Mouse (Mus musculus): ENCODE results near the gene Trim24.

Gene Trim24

GRCm38 (mm10) chr6:37871137-37871851 is 683 bp downstream of the Trim24 start:
- peak; percentile 78 for DNase-seq

DNA sequence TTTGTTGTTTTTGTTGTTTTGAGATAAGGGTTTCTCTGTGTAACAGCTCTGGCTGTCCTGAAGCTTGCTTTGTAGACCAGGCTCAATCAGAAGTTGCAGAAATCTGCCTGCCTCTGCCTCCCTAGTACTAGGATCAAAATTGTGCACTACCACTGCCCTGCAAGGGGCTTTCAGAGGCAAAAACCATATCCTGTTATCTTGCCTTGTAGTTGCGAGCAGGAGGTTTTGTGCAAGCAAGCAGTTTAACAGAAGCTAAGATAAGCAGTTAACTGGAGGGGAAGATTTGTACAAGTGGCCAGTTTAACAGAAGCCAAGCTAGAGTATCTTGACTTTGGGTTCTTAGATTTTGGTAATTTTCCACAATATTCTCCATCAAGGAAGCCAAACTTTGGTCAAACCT is 2.2 kb downstream of the Trim24 start:
- DNase-seq = no peak

GRCm38 (mm10) chr6:37873731-37874130 is 3.1 kb downstream of the Trim24 start:
- no peak for DNase-seq

- no peak for DNase-seq
Measured at GRCm38 (mm10) chr6:37878206-37878605, 7.6 kb downstream of the Trim24 start.

DNA sequence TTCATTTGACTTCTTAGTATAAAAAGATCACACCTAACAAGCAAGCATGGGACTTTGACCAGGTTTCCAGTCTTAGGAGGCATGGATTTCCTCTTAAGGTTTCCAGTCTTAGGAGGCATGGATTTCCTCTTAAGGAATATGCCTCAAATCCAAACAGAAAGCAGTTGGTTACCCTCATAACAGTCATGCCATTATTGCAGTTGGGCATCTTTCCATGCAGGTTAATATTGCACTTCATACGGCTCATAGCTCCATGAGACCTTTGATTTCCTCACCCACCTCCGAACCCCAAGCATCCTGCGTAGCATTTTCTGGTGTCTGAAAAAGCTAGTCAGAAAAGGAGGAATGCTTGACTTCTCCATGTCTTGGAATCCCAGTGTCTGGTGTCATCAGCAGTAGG is 10.0 kb downstream of the Trim24 start:
- DNase-seq = no peak

DNA sequence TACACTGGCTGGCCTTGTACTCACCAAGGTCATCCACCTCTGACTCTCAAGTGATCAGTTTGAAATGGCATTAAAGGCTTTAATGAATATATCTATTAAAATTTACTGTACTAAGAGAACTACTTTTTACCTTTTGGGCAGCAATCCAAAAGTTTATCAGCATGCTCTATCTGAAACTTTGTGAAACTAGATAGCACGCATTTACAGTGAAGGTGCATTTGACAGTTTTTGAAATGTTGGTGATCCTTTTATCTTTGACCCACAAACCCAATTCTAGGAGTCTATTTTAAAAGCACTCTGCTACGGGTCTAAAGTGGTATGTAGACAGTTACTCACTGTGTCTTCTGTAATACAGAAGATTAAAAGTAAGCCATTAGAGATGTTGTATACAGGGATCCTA is 23.0 kb downstream of the Trim24 start:
- DNase-seq = no peak

DNA sequence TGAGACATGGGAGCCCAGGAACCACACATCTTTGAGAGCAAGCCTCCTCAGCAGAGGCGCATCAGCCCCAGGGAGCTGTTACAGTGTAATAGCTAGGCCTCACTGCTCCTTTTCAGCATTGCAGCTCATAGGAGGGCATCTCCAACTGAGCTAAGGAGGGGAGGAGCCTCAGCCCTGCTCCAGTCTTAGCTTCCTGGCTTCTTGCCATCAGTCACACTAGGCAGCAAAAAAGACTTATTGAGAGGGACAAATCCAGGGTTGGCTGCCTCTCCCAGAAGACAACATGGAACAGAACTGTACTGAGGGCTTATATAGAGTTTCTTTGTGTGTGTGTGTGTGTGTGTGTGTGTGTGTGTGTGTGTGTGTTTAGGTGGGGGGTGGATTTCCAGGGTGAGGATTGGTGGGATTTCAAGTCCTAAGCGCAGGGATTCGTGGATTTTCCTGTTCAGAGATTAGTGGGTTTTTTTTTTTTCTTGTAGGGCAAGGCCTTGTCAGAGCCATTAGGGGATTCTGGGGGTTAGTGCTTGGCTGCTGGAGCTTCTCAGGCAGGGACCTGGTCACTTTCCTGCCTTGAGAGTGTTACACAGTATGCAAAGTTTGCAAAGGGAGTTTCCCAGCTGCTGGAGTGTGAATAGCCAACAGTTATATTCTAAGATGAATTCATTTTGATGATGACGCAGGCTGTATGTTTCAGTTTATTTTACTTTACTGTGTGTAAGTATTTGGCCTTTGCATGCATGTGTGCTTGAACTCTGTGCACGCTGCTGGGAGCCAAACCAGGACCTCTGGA is 25.2 kb downstream of the Trim24 start:
- peak; percentile 34 for DNase-seq

DNA sequence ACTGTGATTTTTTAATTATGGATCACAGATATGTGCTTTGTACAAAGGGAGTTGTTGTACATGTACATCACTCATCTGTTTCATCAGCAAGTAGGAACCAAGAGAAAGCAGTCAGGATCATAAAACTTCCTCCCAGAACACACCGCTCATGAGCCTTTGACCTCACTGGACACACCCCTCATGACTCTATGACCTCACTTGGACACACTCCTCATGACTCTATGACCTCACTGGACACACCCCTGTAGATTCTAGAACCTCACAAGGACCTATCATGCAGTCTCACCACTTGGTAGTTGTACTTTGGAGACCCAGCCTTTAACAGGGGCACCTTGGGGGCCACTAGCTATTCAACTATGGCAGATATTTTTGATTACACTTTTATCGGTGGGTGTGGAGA is 29.6 kb downstream of the Trim24 start:
- DNase-seq = no peak

DNA sequence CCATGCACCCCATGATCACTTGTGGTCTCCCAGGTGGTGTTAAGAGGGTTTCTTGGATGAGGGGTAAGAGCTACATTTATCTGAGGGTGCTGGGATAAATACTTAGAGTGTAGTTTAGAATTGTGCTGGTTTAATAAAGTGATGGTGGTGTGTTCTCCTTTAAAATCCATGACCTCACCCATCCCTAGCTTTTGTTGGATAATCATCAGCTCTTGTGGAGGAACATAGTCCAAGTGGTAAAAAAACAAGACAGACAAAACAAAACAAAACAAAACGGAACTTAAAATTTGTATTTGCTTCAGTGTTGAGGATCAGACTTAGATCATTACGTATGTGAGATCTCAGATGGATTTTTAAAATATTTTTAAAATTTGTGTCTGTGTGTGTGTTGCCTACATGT is 31.2 kb downstream of the Trim24 start:
- no peak for DNase-seq

DNA sequence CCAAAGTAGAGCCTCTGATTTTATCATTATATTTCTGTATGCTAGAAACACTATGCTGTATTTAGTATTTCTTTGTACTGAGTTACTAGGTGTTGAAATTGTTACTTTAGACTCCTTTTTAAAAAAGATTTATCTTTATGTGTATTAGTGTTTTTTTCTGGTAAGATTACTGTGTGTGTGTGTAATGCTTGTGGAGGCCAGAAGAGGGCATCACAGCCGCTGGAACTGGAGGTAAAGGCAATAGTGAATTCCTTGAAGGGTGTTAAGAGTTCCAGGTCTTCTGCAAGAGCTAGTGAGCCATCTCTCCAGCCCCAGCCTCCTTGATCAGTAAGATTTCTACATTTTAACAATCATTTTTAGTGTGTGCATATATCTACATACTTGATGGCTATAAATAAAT is 33.2 kb downstream of the Trim24 start:
- DNase-seq = no peak

DNA sequence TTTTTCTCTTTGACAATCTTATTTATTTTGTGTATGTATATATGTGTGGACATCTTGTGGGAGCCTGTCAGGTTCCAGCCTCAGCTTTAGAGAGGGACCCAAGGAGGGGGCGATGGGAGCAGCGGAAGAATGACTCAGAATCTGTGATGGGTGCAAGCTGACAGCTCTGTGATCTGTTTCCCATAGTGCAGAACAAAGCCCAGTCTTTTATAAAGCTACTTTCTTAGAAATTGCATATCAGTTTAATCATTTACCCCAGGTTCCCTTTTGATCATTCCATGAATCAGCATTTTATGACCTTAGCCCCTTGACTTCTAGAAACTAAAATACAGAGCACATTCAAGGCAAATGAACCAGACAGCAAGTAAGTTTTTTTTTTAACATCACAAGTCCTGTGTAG is 42.9 kb downstream of the Trim24 start:
- DNase-seq = no peak

GRCm38 (mm10) chr6:37925104-37925503 is 54.5 kb downstream of the Trim24 start:
- DNase-seq = no peak

DNA sequence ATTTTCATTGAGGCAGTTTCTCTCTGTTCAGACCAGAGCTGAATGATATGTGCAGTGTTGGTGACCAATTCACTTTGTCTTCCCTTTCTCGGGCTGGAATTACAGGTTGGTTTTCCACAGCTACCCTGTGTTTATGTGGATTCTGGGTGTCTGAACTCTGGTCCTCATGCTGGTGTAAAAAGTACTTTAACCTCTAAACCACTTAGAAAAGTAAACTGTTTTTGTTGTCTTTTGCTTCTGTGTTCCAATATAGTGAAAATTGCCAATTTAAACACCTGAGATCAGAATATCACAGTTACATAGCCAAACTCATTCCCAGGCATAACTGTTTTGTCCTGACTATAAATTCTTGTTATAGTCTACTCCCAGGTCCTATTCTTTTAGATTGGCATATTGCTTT is 56.1 kb downstream of the Trim24 start:
- DNase-seq = no peak

GRCm38 (mm10) chr6:37936498-37936897 is 65.9 kb downstream of the Trim24 start:
- DNase-seq = no peak

DNA sequence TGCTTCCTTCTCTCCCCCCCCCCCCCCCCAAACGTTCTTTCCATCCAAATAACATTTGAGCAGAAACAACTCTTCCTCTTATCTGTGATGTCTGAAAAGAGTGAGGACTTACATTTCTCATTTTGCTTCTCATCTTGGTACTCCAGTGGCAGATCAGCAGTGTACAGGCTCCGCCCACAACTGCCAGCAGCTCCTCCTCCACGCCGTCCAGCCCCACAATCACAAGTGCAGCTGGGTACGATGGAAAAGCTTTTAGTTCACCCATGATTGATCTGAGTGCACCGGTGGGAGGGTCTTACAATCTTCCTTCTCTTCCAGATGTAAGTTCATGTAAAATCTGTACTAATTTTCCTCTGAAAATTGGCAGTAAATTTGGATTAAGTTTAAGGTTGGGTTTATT is 80.7 kb downstream of the Trim24 start:
- DNase-seq = no peak

- DNase-seq = no peak
Measured at GRCm38 (mm10) chr6:37967386-37967785, 96.8 kb downstream of the Trim24 start.

- DNase-seq = peak; percentile 35
Measured at GRCm38 (mm10) chr6:38007459-38007858, 136.8 kb downstream of the Trim24 start.

- DNase-seq = no peak
Measured at GRCm38 (mm10) chr6:38012829-38013228, 142.2 kb downstream of the Trim24 start.
